Mouse (Mus musculus) lung, postnatal 4 days (tissue): Measurements from ENCODE around the gene Gm10354.
"Not testable (repeated sequence)": the region's sequence is repeated elsewhere in the genome, so short reads cannot be mapped to it uniquely, and the experiment has no call there.

ENCODE experiments used
- DNase-seq, 2 experiments: peaks; one replicate each; pipeline ENCODE4 v3.0.0; 2021

Gm10354 gene

DNA sequence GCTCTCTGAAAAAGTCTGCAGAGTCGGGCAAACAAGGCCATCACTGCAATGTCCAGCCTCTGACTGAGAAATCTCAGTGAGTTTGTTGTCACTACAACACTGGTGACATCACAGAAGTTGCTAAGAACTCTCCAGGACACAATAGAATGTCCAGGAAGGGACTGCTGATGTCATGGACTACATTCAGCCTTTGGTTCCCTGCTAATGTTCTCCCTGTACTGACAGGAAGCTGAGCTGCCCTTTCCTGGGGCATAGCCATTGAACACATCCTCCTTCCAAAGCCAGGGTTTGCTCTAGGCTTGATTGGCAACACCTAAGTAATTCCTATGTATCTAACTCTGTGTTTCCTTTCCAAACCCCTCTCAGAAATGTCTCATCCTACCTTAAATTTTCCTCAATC, at the start of gene Gm10354:
Gene Gm10354, minus strand, starts transcription at position 101 of the 400 bp plus-strand sequence.
- not testable (repeated sequence) for DNase-seq

DNA sequence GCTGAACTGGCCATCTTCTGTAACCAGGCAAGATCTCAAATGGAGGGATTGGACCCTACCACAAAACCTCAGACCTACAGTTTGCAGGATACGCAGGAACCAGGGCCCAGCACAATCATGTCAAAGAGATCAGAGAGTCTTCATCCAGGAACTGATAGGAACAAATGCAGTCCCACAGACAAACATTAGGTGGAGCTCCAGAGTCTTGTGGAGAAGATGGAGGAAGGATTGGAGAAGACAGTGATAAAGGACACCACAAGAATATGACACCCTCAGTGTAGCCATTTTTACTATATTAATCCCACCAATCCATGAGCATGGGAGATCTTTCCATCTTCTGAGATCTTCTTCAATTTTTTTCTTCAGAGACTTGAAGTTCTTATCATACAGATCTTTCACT, 45.6 kb upstream of the Gm10354 start:
- not testable (repeated sequence) for DNase-seq

DNA sequence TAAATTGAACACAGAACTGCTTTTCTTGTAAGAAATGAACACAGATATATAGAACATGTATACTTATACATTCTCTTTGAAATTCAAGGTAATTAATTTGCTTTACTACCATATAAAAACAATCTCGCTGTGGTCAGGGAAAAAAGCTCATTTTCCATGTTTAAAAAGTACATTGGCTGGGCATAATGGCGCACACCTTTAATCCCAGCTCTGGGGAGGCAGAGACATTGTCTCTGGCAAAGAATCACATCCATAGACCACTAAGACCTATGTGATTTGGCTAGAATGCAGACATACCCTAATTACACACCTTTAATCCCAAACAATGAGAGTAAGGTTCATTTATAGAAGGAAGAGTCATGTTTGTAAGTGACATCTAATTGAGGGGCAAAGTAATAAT, 41.3 kb upstream of the Gm10354 start:
- DNase-seq: not testable (repeated sequence)

DNA sequence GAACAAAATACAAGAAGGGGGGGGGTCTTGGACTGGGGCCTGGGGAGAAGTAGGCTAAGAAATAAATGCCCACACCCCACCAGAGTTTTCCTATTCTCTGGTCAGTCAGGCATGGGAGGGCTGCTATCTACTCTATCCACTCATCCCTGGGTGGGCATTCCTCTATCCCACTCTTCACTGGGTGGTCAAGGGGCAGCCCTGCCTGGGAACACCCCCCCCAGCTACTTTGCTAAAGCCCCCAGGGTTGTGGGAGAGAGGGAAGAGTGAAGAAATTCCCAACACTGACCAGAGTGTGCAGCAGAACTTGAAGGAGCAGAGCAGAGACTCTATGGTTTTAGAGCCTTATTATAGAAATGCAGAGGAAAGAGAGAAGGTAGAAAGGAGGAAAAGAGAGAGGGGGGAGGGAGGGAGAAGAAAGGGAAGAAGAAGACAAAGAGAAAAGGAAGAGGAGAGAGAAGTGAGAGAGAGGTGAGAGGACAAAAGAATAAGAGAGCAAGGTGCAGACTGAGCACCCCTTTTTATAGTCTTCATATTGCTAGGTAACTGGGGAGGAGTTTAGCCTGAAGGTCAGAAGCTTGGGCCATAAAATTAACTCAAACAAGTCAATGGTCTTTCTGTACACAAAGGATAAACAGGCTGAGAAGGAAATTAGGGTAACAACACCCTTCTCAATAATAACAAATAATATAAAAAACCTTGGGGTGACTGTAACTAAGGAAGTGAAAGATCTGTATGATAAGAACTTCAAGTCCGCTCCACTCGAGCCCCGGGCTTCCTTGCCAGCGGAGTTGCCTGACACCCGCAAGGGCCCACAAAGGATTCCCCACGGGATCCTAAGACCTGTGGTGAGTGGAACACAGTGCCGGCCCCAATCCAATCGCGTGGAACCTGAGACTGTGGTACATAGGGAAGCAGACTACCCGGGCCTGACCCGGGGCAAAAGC, 32.2 kb upstream of the Gm10354 start:
- not testable (repeated sequence) for DNase-seq

DNA sequence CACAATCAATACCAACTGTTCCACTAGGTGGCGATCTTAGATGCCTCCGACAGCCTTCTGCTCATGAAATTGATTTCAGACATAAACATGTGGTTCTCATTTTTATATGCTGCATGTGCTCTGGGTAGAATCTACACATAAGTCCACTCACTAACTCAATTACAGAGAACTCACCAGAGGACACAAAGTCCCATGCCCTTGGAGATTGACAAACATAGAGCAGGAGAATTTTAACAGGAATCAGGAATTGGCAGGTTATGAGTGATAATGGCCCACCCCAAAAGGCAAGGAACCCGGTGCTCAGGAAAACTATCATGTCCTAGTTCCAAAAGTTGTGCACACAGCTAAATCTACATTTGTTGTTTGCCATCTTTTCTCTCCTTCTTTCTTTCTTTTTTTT, 28.2 kb upstream of the Gm10354 start:
- not testable (repeated sequence) for DNase-seq

DNA sequence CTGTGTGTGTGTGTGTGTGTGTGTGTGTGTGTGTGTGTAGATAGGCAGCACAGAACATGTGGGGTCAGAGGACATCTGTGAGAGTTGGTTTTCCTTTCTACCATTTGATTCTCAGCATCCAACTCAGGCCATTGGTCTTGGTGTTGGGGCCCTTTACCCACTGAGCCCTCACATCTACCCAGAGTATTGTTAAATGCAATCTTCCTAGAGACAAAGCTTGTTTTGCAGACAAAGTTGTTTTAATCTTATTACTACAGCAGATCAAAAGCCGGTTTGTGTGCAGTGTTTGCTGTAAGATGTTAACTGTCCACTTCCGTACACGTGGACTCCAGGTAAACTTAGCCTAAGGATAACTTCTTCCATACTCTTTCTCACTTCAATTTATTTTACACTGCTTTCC, 27.6 kb upstream of the Gm10354 start:
- DNase-seq: not testable (repeated sequence)

DNA sequence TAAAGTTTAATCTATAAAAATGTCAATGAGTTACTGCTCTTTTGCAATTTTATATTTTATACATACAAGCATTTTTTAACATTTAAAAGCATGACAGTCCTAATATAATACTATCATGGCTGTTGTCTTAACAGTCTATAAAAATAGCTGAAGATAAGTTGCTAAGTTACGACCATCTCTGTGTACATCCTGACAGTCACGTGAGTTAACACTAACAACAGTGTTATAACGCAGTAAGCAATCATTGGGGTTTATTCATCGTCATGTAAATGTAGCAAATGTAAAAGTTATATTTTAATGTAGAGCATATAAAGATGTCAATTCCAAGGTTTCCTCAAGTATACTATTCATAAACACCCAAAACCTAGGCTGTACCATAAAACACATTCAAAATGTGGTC, 26.8 kb upstream of the Gm10354 start:
- DNase-seq: not testable (repeated sequence)

DNA sequence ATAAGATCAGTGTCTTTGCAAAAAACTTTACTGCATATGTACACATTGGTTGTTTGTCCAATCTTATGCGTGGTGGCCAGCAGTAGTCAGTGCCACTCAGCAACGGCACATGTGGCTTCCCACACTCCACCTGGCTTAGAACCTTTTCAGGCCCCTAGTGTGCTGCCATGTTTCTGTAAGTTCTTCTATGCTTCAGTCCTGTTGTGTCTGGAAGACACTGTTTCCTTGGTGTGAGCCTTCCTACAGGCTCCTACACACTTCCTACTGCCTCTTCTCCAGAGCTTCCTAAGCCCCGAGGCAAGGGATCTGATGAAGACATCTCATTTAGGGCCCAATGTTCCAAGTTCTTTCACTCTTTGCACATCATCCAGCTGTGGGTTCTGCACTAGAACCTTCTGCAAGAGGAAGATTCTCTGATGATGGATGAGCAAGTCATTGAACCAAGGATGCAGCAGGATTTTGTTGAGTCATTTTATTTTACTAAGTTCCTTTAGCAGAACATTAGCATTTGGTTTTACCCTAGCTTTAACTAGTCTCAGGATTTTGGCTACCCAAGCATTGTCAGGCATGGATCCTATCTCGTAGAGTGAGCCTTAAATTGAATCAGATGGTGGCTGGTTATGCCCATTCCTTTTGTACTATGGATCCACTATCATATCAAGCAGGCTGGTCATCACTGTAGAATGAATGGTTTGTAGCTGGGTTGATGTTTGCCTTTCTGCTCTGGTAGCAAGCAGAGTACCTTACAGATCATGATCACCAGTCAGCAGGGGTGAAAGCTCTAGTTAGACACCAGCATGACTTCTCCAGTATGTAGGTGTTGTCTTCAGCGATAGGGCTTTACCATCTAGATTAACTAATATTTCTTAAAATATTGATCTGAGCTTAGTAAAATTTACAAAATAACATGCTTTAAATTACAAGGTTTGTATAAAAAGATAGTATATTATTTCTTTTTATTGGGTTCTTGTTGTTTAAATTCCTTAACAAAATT, 26.1 kb upstream of the Gm10354 start:
- DNase-seq: not testable (repeated sequence)

DNA sequence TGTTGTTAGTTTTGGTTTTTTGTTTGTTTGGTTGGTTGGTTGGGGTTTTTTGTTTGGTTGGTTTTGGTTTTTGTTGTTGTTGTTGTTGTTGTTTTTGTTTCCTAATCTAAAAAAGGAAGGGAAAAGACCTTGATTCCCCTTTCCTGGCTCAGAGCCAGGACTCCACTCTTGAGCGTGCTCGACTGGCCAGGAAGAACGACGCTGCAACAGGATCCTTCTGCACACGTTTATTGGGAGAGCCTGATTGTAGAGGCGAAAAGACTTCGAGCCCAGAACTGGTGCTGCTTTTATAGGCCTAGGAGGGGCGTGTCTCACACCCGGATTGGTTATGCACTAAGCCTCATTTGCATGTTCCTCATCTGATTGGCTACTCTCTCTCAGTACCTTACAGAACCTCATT, 19.3 kb upstream of the Gm10354 start:
- DNase-seq: not testable (repeated sequence)

DNA sequence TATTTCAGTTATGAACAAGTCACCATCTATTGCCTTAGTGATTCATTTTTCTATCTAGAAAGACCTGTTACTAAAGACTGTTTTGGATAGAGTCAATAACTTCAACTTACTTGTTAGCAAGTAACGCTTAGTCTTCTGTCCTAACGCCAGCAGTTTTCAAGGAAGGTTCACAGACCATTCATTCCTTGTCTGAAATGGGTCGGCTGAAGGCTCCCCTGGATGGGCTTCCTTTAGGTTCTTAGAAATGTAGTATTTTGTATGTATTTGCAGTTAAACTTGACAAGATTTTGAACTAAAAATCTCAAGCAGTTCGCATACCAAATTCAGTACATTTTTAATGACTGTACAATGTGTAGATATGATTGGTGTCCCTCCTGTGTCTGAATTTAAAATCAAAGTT, 18.8 kb upstream of the Gm10354 start:
- not testable (repeated sequence) for DNase-seq

DNA sequence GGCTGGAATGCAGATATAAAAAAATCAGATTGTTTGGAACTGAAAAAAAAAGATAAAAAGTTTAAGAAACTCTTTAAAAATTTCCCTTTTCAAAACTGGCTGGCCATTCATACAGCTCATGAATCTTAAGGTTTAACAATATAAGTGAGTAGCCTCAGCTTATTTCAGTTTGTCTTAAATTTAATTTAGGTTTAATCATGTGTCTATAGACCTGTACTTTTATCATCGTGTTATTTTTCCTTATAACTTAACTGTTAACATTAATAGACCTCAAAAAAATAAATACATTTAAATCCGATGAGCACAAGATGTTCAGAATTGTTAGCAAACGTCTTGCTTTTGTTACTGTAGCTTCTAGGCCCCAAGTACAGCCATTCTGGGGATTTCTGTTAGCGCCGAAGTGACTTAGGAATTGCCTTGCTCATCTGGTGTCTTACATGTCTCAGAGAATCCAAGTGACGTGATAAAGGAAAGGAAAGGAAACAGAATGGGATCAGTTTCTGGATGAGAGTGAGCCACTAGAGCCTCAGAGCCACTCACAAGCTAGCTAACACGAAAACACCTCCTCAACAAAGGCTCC, 18.0 kb upstream of the Gm10354 start:
- not testable (repeated sequence) for DNase-seq

DNA sequence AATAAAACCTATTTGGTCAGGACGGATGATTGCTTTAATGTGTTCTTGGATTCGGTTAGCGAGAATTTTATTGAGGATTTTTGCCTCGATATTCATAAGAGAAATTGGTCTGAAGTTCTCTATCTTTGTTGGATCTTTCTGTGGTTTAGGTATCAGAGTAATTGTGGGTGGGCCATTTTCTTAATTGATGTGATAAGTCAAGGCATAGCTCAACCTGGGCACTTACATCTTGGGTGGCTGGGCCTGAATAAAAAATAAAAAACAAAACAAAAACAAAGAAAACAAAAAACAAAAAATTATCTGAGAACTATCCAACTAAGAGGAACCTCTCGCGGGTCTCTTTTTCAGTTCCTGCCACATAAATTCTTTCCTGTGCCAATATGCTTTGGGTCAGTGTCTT, 15.4 kb upstream of the Gm10354 start:
- DNase-seq: not testable (repeated sequence)

DNA sequence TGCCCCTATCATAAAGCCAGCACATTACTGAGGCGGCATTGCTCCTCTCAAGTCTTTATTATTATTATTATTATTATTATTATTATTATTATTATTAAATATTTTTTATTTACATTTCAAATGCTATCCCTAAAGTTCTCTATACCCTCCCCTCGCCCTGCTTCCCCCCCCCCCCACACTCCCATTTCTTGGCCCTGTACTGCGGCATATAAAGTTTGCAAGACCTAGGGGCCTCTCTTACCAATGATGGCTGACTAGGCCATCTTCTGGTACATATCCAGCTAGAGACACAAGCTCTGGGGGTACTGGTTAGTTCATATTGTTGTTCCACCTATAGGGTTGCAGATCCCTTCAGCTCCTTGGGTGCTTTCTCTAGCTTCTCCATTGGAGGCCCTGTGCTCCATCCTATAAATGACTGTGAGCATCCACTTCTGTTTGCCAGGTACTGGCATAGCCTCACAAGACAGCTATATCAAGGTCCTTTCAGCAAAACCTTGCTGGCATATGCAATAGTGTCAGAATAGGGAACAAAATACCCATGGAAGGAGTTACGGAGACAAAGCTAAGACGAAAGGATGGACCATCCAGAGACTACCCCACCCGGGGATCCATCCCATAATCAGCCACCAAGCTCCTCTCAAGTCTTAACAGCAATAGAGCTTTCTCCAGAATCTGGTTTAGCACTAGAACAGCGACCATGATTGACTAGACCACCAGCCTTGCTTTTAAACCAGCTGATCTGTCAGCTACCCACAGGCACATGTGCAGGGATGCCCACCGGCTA, 11.8 kb upstream of the Gm10354 start:
- not testable (repeated sequence) for DNase-seq

DNA sequence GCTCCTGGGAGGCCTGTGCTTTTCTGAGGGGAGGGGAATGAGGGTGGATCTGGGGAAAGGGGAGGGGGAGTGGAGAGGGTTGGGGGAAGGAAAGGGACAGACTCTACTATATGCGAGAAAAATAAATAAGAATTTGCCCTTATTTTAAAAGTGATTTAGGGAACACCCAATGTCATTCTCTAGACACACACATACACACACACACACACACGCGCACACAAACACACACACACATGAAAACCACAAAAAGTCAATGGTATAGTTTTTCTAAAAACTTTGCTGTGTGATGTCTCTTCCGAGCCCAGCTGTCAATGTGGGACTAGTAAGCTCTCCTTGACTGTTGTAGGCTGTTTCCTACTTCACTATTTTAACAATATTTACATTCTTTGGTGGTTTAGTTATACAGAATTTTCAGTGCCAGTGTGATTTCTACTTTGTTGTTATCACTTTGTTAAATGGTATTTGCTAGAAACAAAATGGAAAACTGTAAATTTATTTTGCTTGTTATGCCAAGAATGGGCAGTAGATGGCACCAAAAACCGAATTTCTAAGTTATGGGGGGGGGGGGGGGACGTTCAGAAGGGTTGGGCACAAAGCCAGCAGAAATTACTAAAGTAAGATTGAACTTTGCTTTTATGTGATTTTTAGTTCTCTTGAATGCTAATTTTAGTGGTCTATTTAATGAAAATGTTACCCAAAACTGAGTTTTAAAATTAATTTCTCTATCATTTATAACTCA, 8.1 kb upstream of the Gm10354 start:
- DNase-seq: not testable (repeated sequence)

DNA sequence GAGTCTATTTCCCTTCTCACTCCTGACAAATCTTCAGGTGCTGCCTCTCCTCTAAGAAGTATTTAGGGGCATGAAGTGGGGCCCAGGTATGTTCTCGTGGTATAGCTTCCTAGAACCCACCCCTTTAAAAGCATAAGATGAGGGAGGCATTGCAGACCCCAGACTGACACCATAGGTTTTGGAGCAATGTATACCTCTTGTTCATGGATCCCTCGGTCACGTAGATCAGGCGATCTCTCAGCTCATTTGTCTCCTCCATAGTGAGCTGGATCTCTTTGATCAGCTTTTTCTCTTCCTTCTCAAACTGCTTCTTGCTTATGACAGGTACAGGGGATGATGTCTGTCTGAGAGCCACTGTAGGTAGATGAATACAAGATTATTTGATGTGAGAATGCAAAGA, 1.4 kb downstream of the Gm10354 start:
- DNase-seq: not testable (repeated sequence)

DNA sequence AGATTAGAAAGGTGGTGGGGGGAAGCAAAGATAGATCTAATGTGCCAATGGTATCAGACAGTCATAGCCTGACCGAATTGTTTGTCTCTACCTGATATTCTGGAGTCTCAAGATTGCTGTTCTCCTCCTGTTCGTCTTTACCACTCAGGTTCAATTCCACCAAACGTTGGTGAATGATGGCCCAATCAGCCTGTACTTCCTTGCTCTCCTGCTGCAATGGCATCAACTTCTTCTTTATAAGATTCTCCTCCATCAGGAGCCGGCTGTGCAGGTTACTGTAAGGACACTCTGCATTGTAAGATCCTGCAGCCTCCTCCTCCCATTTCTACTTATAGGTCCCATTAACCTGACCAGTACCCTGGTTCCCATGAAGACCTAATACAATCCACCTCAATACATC, 3.4 kb downstream of the Gm10354 start:
- not testable (repeated sequence) for DNase-seq

DNA sequence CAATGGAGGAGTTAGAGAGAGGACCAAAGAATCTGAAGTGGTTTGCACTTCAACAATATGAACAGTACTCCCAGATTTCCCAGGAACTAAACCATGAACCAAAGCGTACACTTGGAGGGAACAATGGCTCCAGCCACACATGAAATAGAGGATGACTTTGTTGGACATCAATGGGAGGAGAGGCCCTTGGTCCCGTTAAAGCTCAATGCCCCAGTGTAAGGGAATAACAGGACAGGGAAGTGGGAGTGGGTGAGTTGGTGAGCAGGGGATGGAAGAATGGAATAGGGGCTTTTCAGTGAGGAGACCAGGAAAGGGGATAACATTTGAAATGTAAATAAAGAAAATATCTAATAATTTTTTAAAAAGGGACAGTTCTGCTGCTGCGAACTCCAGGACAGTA, 5.9 kb downstream of the Gm10354 start:
- not testable (repeated sequence) for DNase-seq

DNA sequence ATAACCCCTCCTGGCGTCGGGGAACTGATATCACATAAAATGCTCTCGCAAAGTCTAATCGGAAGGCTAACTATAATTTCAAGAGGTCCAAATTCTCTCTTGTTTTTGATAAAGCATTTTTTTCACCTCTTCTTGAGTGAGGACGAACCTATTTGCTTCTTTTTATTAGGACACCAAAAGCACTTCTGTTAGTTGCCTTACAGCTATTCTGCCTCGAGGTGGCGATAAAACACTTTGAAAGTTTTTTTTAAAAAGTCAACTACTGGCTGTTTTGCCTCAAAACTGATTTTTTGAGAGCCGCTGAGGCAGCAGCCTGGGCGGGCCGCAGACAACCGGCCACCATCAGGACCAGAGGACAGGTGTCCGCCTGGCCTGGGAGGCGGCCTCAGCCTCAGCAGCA, 14.9 kb downstream of the Gm10354 start:
- DNase-seq: not testable (repeated sequence)

DNA sequence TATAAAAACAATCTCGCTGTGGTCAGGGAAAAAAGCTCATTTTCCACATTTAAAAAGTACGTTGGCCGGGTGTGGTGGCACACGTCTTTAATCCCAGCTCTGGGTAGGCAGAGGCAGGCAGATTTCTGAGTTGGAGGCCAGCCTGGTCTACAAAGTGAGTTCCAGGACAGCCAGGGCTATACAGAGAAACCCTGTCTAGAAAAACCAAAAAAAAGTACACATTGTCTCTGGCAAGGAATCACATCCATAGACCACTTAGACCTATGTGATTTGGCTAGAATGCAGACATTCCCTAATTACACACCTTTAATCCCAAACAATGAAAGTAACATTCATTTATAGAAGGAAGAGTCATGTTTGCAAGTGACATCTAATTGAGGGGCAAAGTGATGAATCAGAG, 17.2 kb downstream of the Gm10354 start:
- not testable (repeated sequence) for DNase-seq

DNA sequence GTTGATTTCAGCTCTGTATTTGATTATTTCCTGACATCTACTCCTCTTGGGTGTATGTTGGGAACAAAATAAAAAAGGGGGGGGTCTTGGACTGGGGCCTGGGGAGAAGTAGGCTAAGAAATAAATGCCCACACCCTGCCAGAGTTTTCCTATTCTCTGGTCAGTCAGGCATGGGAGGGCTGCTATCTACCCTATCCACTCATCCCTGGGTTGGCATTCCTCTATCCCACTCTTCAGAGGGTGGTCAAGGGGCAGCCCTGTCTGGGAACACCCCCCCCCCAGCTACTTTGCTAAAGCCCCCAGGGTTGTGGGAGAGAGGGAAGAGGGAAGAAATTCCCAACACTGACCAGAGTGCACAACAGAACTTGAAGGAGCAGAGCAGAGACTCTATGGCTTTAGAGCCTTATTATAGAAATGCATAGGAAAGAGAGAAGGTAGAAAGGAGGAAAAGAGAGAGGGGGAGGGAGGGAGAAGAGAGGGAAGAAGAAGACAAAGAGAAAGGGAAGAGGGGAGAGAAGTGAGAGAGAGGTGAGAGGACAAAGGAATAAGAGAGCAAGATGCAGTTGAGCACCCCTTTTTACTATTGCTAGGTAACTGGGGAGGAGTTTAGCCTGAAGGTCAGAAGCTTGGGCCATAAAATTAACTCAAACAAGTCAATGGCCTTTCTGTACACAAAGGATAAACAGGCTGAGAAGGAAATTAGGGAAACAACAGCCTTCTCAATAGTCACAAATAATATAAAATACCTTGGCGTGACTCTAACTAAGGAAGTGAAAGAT, 22.6 kb downstream of the Gm10354 start:
- DNase-seq: not testable (repeated sequence)
